9 mouse cellular contexts compared by ENCODE assay signal in genomic region chr13:37969337-37969736, GRCm38 (mm10). TPM values are rescaled to one million over a fixed set of nuclear protein-coding genes. Genes with fewer than 3 reads are reported as not detected.
DNase-seq lines count a peak whose midpoint lies in the region; ATAC-seq lines count a peak whose summit lies in the region.
"Had no signal": no experiment of that assay in that cellular context is flagged by ENCODE, and none has a peak within 500 bp of the region (broad histone marks: within the 10 kb centered on the region; RNA-seq: fewer than 3 reads in every experiment).

No protein-coding gene starts in this region.

- ATAC-seq in liver, embryonic 13.5 days (ENCODE audit: low read depth) = no peak
- ATAC-seq in neural tube, embryonic 13.5 days (ENCODE audit: low read depth) = peak; percentile 50; the same call in 1 of the 2 replicates

- DNase-seq in 416B (ENCODE audit: low read depth) (peak; percentile 70), ZHBTc4 (ENCODE audit: low read depth, low spot score) (peak; percentile 87)
- peak; percentile 83 to 85 for DNase-seq in cerebellum, postnatal 36 days
- DNase-seq in gastrocnemius, postnatal 10 days = peak; percentile 93
- DNase-seq in kidney, postnatal 10 days = peak; percentile 93
- DNase-seq in liver, embryonic 13.5 days = peak; percentile 71
- DNase-seq in testis, postnatal 10 days (ENCODE audit: low spot score) = peak; percentile 96

- no peak overlapping the region for H3K9ac ChIP-seq in liver, embryonic 13.5 days
- H3K9ac ChIP-seq in neural tube, embryonic 13.5 days = no peak overlapping the region

- peaks cover 48% of the 10 kb centered on the region for H3K4me1 ChIP-seq in liver, embryonic 13.5 days (replicated peaks)
- H3K4me1 ChIP-seq in neural tube, embryonic 13.5 days (replicated peaks) = peaks cover 24% of the 10 kb centered on the region

- no peaks in the 10 kb centered on the region for H3K9me3 ChIP-seq in liver, embryonic 13.5 days (replicated peaks)
- H3K9me3 ChIP-seq in neural tube, embryonic 13.5 days = no peaks in the 10 kb centered on the region

- peaks cover 5% of the 10 kb centered on the region; the same call in 1 of the 2 replicates for H3K36me3 ChIP-seq in liver, embryonic 13.5 days
- 0 out of 2 replicates have a peak, but pooled peaks cover 7% of the 10 kb centered on the region for H3K36me3 ChIP-seq in neural tube, embryonic 13.5 days

- H3K4me3 ChIP-seq in liver, embryonic 13.5 days (replicated peaks) = no peak overlapping the region
- H3K4me3 ChIP-seq in neural tube, embryonic 13.5 days = no peak overlapping the region
- H3K4me3 ChIP-seq: erythroblast, embryonic 14.5 days had no signal

- H3K27ac ChIP-seq in liver, embryonic 13.5 days = no peak overlapping the region
- no peak overlapping the region for H3K27ac ChIP-seq in neural tube, embryonic 13.5 days (replicated peaks)

- 7% methylated on average over 14 of the region's 14 CpGs for WGBS in liver, embryonic 13.5 days (ENCODE audit: insufficient replicate concordance)
- WGBS in neural tube, embryonic 13.5 days = 6% methylated on average over 14 of the region's 14 CpGs

- no peak overlapping the region for H3K4me2 ChIP-seq in liver, embryonic 13.5 days
- peak overlapping the region; percentile 46 for H3K4me2 ChIP-seq in neural tube, embryonic 13.5 days

- no peaks in the 10 kb centered on the region for H3K27me3 ChIP-seq in liver, embryonic 13.5 days
- peaks cover 15% of the 10 kb centered on the region; the same call in 1 of the 2 replicates for H3K27me3 ChIP-seq in neural tube, embryonic 13.5 days

RNA-seq across cellular contexts. Expression of gene Ssr1, which starts 24.7 kb away (rescaled TPM):
- total RNA-seq in gastrocnemius, postnatal 10 days (2021) = 10 to 100 TPM; 64.8 to 87.4 TPM
- polyA plus RNA-seq in liver, embryonic 13.5 days (2015; fragmentation: Nextera tagmentation; extraction: Ambion mirVana) = 93.6 and 119 TPM in 2 replicates
- 60.6 and 76.5 TPM in 2 replicates for polyA plus RNA-seq in neural tube, embryonic 13.5 days (2015; fragmentation: Nextera tagmentation; extraction: Ambion mirVana)
